Mouse (Mus musculus): Measurements from ENCODE around the gene Gp5. TPM values are rescaled to one million over a fixed set of nuclear protein-coding genes. Genes with fewer than 3 reads are reported as not detected.
A peak's percentile ranks its signal among the peaks of the same experiment; 100 is the strongest.
"Not testable (repeated sequence)": the region's sequence is repeated elsewhere in the genome, so short reads cannot be mapped to it uniquely, and the experiment has no call there.

Gp5 gene
- 26.7 and 36.5 TPM in 2 replicates for polyA plus RNA-seq (2012; rRNA removed)

DNA sequence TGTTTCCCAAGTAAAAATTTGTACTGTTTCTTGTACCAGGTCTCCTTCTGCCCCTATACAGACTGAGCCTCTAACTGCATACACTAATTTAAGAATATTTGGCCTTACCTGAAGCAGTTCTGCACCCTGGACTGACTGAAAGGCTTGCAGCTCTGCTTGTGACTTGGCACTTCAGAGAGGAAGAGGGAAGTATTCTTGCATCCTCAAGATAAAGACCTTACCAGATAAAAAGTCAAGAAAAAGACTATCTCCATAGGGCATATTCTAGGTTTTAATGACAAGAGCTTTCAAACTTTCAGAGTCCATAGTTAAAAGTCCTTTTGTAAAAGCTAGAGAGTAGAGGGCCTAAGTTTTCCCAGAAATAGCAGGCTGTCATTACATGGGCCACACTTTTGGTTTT, at the start of gene Gp5:
Gp5 (minus strand) TSS at position 133 of the 400 bp plus-strand sequence.
- H3K27me3 ChIP-seq (ENCODE audit: control insufficient read depth, insufficient read depth, low read length): peaks cover 9% of the 10 kb centered on the region
- no peak within 1 kb of the TSS for H3K27ac ChIP-seq (ENCODE audit: insufficient read depth, low read length)
- H3K4me1 ChIP-seq (ENCODE audit: control insufficient read depth, insufficient read depth, insufficient read length): peaks cover 10% of the 10 kb centered on the region
- H3K36me3 ChIP-seq (ENCODE audit: control insufficient read depth, insufficient read depth, low read length): peaks cover 2% of the 10 kb centered on the region
- H3K4me3 ChIP-seq (ENCODE audit: extremely low read depth, insufficient read depth, insufficient read length): peak within 1 kb of the TSS; percentile 60; the same call in 1 of the 2 replicates
- DNase-seq (ENCODE audit: low read depth in 1 of 2, low spot score in 2 of 2): no peak
- TF ChIP-seq POLR2A (IDR thresholded peaks at IDR 0.05; ENCODE audit: low read depth, low read length) (no peak), CTCF (IDR thresholded peaks at IDR 0.05; ENCODE audit: extremely low read depth, insufficient read depth, insufficient read length, insufficient replicate concordance) (no peak)

- H3K36me3 ChIP-seq (ENCODE audit: control insufficient read depth, insufficient read depth, low read length): peaks cover 14% of the 10 kb centered on the region
- not testable (repeated sequence) for DNase-seq (ENCODE audit: low read depth in 1 of 2, low spot score in 2 of 2); H3K27ac ChIP-seq (ENCODE audit: insufficient read depth, low read length); H3K4me1 ChIP-seq (ENCODE audit: control insufficient read depth, insufficient read depth, insufficient read length); H3K27me3 ChIP-seq (ENCODE audit: control insufficient read depth, insufficient read depth, low read length); H3K4me3 ChIP-seq (ENCODE audit: extremely low read depth, insufficient read depth, insufficient read length)
- 95% methylated on average over 11 of the region's 11 CpGs for WGBS
Measured at GRCm38 (mm10) chr16:30353489-30353888, 42.9 kb upstream of the Gp5 start.

GRCm38 (mm10) chr16:30314236-30314635, 3.7 kb upstream of the Gp5 start:
- Histone ChIP-seq H3K27ac (ENCODE audit: insufficient read depth, low read length) (no peak overlapping the region), H3K27me3 (ENCODE audit: control insufficient read depth, insufficient read depth, low read length) (no peaks in the 10 kb centered on the region), H3K4me1 (ENCODE audit: control insufficient read depth, insufficient read depth, insufficient read length) (peaks cover 3% of the 10 kb centered on the region; the same call in 1 of the 2 replicates), H3K4me3 (ENCODE audit: extremely low read depth, insufficient read depth, insufficient read length) (no peak overlapping the region), H3K36me3 (ENCODE audit: control insufficient read depth, insufficient read depth, low read length) (peaks cover 6% of the 10 kb centered on the region)
- no peak for DNase-seq (ENCODE audit: low read depth in 1 of 2, low spot score in 2 of 2)
- no peak for TF ChIP-seq CTCF (IDR thresholded peaks at IDR 0.05; ENCODE audit: extremely low read depth, insufficient read depth, insufficient read length, insufficient replicate concordance)
- no peak for TF ChIP-seq POLR2A (IDR thresholded peaks at IDR 0.05; ENCODE audit: low read depth, low read length)

DNA sequence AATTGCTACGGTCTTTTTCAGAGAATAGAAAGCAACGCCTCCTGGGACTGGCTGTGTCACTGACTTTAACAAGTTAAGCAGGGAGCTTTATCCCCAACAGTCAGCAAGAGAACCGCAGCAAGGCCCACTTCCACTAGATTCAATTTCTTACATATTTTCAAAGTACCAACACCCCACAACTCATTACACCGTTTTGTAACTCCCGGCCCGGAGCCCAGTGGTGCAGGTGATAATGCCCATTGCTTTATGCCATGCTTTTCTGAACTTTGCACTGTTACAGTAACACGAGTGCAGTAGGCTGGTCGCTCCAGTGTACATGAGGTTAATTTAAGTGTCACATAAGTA, 436 bp downstream of the Gp5 start:
- TF ChIP-seq POLR2A (IDR thresholded peaks at IDR 0.05; ENCODE audit: low read depth, low read length) (no peak), CTCF (IDR thresholded peaks at IDR 0.05; ENCODE audit: extremely low read depth, insufficient read depth, insufficient read length, insufficient replicate concordance) (no peak)
- Histone ChIP-seq H3K36me3 (ENCODE audit: control insufficient read depth, insufficient read depth, low read length) (no peaks in the 10 kb centered on the region; the same call in 1 of the 2 replicates), H3K27me3 (ENCODE audit: control insufficient read depth, insufficient read depth, low read length) (peaks cover 9% of the 10 kb centered on the region), H3K4me1 (ENCODE audit: control insufficient read depth, insufficient read depth, insufficient read length) (peaks cover 10% of the 10 kb centered on the region), H3K4me3 (ENCODE audit: extremely low read depth, insufficient read depth, insufficient read length) (no peak overlapping the region), H3K27ac (ENCODE audit: insufficient read depth, low read length) (no peak overlapping the region)
- 68% methylated on average over 8 of the region's 8 CpGs for WGBS
- DNase-seq (ENCODE audit: low read depth in 1 of 2, low spot score in 2 of 2): no peak

- WGBS: 8% methylated on average over 34 of the region's 34 CpGs
- no peaks in the 10 kb centered on the region for H3K36me3 ChIP-seq (ENCODE audit: control insufficient read depth, insufficient read depth, low read length)
- no peak for TF ChIP-seq CTCF (IDR thresholded peaks at IDR 0.05; ENCODE audit: extremely low read depth, insufficient read depth, insufficient read length, insufficient replicate concordance)
- TF ChIP-seq POLR2A (IDR thresholded peaks at IDR 0.05; ENCODE audit: low read depth, low read length): no peak
- H3K4me1 ChIP-seq (ENCODE audit: control insufficient read depth, insufficient read depth, insufficient read length): peaks cover 10% of the 10 kb centered on the region
- H3K4me3 ChIP-seq (ENCODE audit: extremely low read depth, insufficient read depth, insufficient read length): peak overlapping the region; percentile 60
- no peak overlapping the region for H3K27ac ChIP-seq (ENCODE audit: insufficient read depth, low read length)
- H3K27me3 ChIP-seq (ENCODE audit: control insufficient read depth, insufficient read depth, low read length): peaks cover 9% of the 10 kb centered on the region
- DNase-seq (ENCODE audit: low read depth in 1 of 2, low spot score in 2 of 2): peak in 1 of 2 experiments; percentile 4
Measured at GRCm38 (mm10) chr16:30309395-30310170, 996 bp downstream of the Gp5 start.

DNA sequence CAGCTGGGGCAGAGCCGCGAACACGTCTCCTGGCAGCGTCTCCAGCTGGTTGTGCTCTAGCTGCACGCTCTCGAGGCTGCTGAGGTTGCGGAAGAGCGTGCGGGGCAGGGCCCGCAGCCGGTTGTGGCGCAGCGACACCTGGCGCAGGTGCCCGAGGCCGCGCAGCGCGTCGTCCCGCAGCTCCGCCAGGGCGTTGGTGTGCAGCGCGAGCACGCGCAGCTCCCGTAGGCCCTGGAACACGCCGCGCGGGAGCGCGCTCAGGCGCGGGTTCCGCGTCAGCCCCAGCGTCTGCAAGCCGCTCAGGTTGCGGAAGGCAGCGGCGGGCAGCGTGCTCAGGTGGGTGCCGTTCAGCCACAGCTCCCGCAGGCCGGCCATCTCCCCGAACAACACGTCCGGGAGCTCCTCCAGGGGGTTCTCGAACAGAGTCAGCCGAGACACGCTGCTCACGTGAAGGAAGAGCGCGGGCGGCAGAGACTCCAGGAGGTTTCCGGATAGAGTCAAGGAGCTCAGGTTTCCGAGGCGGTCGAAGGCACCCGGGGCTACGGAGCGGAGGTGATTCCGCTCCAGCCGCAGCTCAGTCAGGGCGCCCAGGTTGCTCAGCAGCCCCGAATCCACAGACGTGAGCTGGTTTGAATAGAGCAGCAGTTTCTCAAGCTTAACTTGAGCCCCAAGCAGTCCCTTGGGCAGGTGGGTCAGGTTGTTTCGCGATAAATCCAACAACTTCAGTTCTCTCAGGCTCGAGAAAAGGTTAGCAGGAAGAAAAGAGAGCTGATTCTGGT, 1.8 kb downstream of the Gp5 start:
- Histone ChIP-seq H3K4me1 (ENCODE audit: control insufficient read depth, insufficient read depth, insufficient read length) (peaks cover 10% of the 10 kb centered on the region), H3K4me3 (ENCODE audit: extremely low read depth, insufficient read depth, insufficient read length) (peak overlapping the region; percentile 60), H3K36me3 (ENCODE audit: control insufficient read depth, insufficient read depth, low read length) (no peaks in the 10 kb centered on the region), H3K27me3 (ENCODE audit: control insufficient read depth, insufficient read depth, low read length) (peaks cover 9% of the 10 kb centered on the region), H3K27ac (ENCODE audit: insufficient read depth, low read length) (no peak overlapping the region)
- no peak for DNase-seq (ENCODE audit: low read depth in 1 of 2, low spot score in 2 of 2)
- 1% methylated on average over 72 of the region's 72 CpGs for WGBS
- no peak for TF ChIP-seq CTCF (IDR thresholded peaks at IDR 0.05; ENCODE audit: extremely low read depth, insufficient read depth, insufficient read length, insufficient replicate concordance)
- no peak for TF ChIP-seq POLR2A (IDR thresholded peaks at IDR 0.05; ENCODE audit: low read depth, low read length)

All from spleen, adult 2 months (tissue).